Mouse (Mus musculus): Measurements from ENCODE around the gene Gm7030. TPM values are rescaled to one million over a fixed set of nuclear protein-coding genes. Genes with fewer than 3 reads are reported as not detected.
"Not testable (repeated sequence)": the region's sequence is repeated elsewhere in the genome, so short reads cannot be mapped to it uniquely, and the experiment has no call there.

Gm7030 gene
- polyA plus RNA-seq, 1 experiment from 2014 or later, result not detected

- H3K4me1 ChIP-seq (ENCODE audit: control insufficient read depth, insufficient read depth, low read length), result no peaks in the 10 kb centered on the region
- no peak overlapping the region for H3K4me3 ChIP-seq (ENCODE audit: low read depth, low read length)
- no peak for ATAC-seq (ENCODE audit: insufficient number of reproducible peaks, insufficient read depth, low FRiP score, low read depth)
- no peaks in the 10 kb centered on the region for H3K36me3 ChIP-seq (ENCODE audit: control insufficient read depth, insufficient read depth, low read length)
- 34% methylated on average over 3 of the region's 3 CpGs for WGBS
- no peaks in the 10 kb centered on the region for H3K9me3 ChIP-seq (ENCODE audit: control insufficient read depth, low read depth, low read length)
- no peak overlapping the region for H3K4me2 ChIP-seq (replicated peaks; ENCODE audit: low read depth, low read length)
- no peak overlapping the region for H3K9ac ChIP-seq (replicated peaks; ENCODE audit: low read depth, low read length)
- H3K27me3 ChIP-seq (ENCODE audit: control insufficient read depth, insufficient read depth, low read length), result no peaks in the 10 kb centered on the region
- H3K27ac ChIP-seq (ENCODE audit: low read length), result no peak overlapping the region
Measured at GRCm38 (mm10) chr17:36093936-36094335, 35.3 kb downstream of the Gm7030 start.

GRCm38 (mm10) chr17:36092520-36092919, 36.7 kb downstream of the Gm7030 start:
- not testable (repeated sequence) for H3K9me3 ChIP-seq (ENCODE audit: control insufficient read depth, low read depth, low read length); H3K27me3 ChIP-seq (ENCODE audit: control insufficient read depth, insufficient read depth, low read length); H3K36me3 ChIP-seq (ENCODE audit: control insufficient read depth, insufficient read depth, low read length); ATAC-seq (ENCODE audit: insufficient number of reproducible peaks, insufficient read depth, low FRiP score, low read depth); H3K4me3 ChIP-seq (ENCODE audit: low read depth, low read length); H3K4me1 ChIP-seq (ENCODE audit: control insufficient read depth, insufficient read depth, low read length); H3K9ac ChIP-seq (replicated peaks; ENCODE audit: low read depth, low read length); H3K27ac ChIP-seq (ENCODE audit: low read length); H3K4me2 ChIP-seq (replicated peaks; ENCODE audit: low read depth, low read length)

GRCm38 (mm10) chr17:36091933-36092332, 37.3 kb downstream of the Gm7030 start:
- H3K27me3 ChIP-seq (ENCODE audit: control insufficient read depth, insufficient read depth, low read length); H3K9me3 ChIP-seq (ENCODE audit: control insufficient read depth, low read depth, low read length); H3K4me3 ChIP-seq (ENCODE audit: low read depth, low read length); ATAC-seq (ENCODE audit: insufficient number of reproducible peaks, insufficient read depth, low FRiP score, low read depth); H3K9ac ChIP-seq (replicated peaks; ENCODE audit: low read depth, low read length); H3K36me3 ChIP-seq (ENCODE audit: control insufficient read depth, insufficient read depth, low read length); H3K4me1 ChIP-seq (ENCODE audit: control insufficient read depth, insufficient read depth, low read length); H3K4me2 ChIP-seq (replicated peaks; ENCODE audit: low read depth, low read length); H3K27ac ChIP-seq (ENCODE audit: low read length): not testable (repeated sequence)
- no CpG with 5 or more reads among the region's 2 CpGs for WGBS

GRCm38 (mm10) chr17:36085976-36086375, 43.2 kb downstream of the Gm7030 start:
- WGBS, result 48% methylated on average over 1 of the region's 1 CpGs

GRCm38 (mm10) chr17:36083870-36084451, 45.3 kb downstream of the Gm7030 start:
- H3K9ac ChIP-seq (replicated peaks; ENCODE audit: low read depth, low read length), result peak overlapping the region; percentile 12; the same call in 1 of the 2 replicates
- no peak overlapping the region for H3K27ac ChIP-seq (ENCODE audit: low read length)
- H3K4me1 ChIP-seq (ENCODE audit: control insufficient read depth, insufficient read depth, low read length), result no peaks in the 10 kb centered on the region
- no peaks in the 10 kb centered on the region for H3K27me3 ChIP-seq (ENCODE audit: control insufficient read depth, insufficient read depth, low read length)
- WGBS, result 1% methylated on average over 40 of the region's 42 CpGs
- H3K36me3 ChIP-seq (ENCODE audit: control insufficient read depth, insufficient read depth, low read length), result no peaks in the 10 kb centered on the region
- ATAC-seq (ENCODE audit: insufficient number of reproducible peaks, insufficient read depth, low FRiP score, low read depth), result no peak
- no peaks in the 10 kb centered on the region for H3K9me3 ChIP-seq (ENCODE audit: control insufficient read depth, low read depth, low read length)
- H3K4me3 ChIP-seq (ENCODE audit: low read depth, low read length), result peak overlapping the region; percentile 48
- H3K4me2 ChIP-seq (replicated peaks; ENCODE audit: low read depth, low read length), result peak overlapping the region; percentile 96

More at GRCm38 (mm10) chr17:36085976-36086375, 43.2 kb downstream of the Gm7030 start:
- not testable (repeated sequence) for H3K9me3 ChIP-seq (ENCODE audit: control insufficient read depth, low read depth, low read length); H3K4me2 ChIP-seq (replicated peaks; ENCODE audit: low read depth, low read length); H3K4me3 ChIP-seq (ENCODE audit: low read depth, low read length); H3K27ac ChIP-seq (ENCODE audit: low read length); H3K9ac ChIP-seq (replicated peaks; ENCODE audit: low read depth, low read length); H3K36me3 ChIP-seq (ENCODE audit: control insufficient read depth, insufficient read depth, low read length); H3K4me1 ChIP-seq (ENCODE audit: control insufficient read depth, insufficient read depth, low read length); H3K27me3 ChIP-seq (ENCODE audit: control insufficient read depth, insufficient read depth, low read length); ATAC-seq (ENCODE audit: insufficient number of reproducible peaks, insufficient read depth, low FRiP score, low read depth)

- peak overlapping the region; percentile 12; the same call in 1 of the 2 replicates for H3K9ac ChIP-seq (replicated peaks; ENCODE audit: low read depth, low read length)
- WGBS, result under 1% methylated on average over 46 of the region's 46 CpGs
- no peaks in the 10 kb centered on the region for H3K9me3 ChIP-seq (ENCODE audit: control insufficient read depth, low read depth, low read length)
- no peaks in the 10 kb centered on the region for H3K36me3 ChIP-seq (ENCODE audit: control insufficient read depth, insufficient read depth, low read length)
- no peaks in the 10 kb centered on the region for H3K27me3 ChIP-seq (ENCODE audit: control insufficient read depth, insufficient read depth, low read length)
- H3K4me2 ChIP-seq (replicated peaks; ENCODE audit: low read depth, low read length), result peak overlapping the region; percentile 96
- H3K4me3 ChIP-seq (ENCODE audit: low read depth, low read length), result peak overlapping the region; percentile 48
- no peaks in the 10 kb centered on the region for H3K4me1 ChIP-seq (ENCODE audit: control insufficient read depth, insufficient read depth, low read length)
- no peak overlapping the region for H3K27ac ChIP-seq (ENCODE audit: low read length)
- peak; percentile 65 for ATAC-seq (ENCODE audit: insufficient number of reproducible peaks, insufficient read depth, low FRiP score, low read depth)
Measured at GRCm38 (mm10) chr17:36083266-36083869, 45.9 kb downstream of the Gm7030 start.

GRCm38 (mm10) chr17:36082519-36083232, 46.5 kb downstream of the Gm7030 start:
- peak overlapping the region; percentile 48 for H3K4me3 ChIP-seq (ENCODE audit: low read depth, low read length)

GRCm38 (mm10) chr17:36081901-36082300, 47.3 kb downstream of the Gm7030 start:
- H3K4me2 ChIP-seq (replicated peaks; ENCODE audit: low read depth, low read length); H3K9me3 ChIP-seq (ENCODE audit: control insufficient read depth, low read depth, low read length); H3K27me3 ChIP-seq (ENCODE audit: control insufficient read depth, insufficient read depth, low read length); H3K27ac ChIP-seq (ENCODE audit: low read length); H3K4me1 ChIP-seq (ENCODE audit: control insufficient read depth, insufficient read depth, low read length); H3K4me3 ChIP-seq (ENCODE audit: low read depth, low read length); H3K36me3 ChIP-seq (ENCODE audit: control insufficient read depth, insufficient read depth, low read length); ATAC-seq (ENCODE audit: insufficient number of reproducible peaks, insufficient read depth, low FRiP score, low read depth); H3K9ac ChIP-seq (replicated peaks; ENCODE audit: low read depth, low read length): not testable (repeated sequence)

More at GRCm38 (mm10) chr17:36082519-36083232, 46.5 kb downstream of the Gm7030 start:
- H3K27ac ChIP-seq (ENCODE audit: low read length); H3K9ac ChIP-seq (replicated peaks; ENCODE audit: low read depth, low read length); H3K9me3 ChIP-seq (ENCODE audit: control insufficient read depth, low read depth, low read length); H3K36me3 ChIP-seq (ENCODE audit: control insufficient read depth, insufficient read depth, low read length); H3K4me1 ChIP-seq (ENCODE audit: control insufficient read depth, insufficient read depth, low read length); ATAC-seq (ENCODE audit: insufficient number of reproducible peaks, insufficient read depth, low FRiP score, low read depth); H3K27me3 ChIP-seq (ENCODE audit: control insufficient read depth, insufficient read depth, low read length): not testable (repeated sequence)
- WGBS, result 37% methylated on average over 5 of the region's 6 CpGs
- peak overlapping the region; percentile 96 for H3K4me2 ChIP-seq (replicated peaks; ENCODE audit: low read depth, low read length)

Data from stomach, embryonic 14.5 days (tissue).